Mouse (Mus musculus): ENCODE results near the gene Mcoln2.

The Mcoln2 gene

DNA sequence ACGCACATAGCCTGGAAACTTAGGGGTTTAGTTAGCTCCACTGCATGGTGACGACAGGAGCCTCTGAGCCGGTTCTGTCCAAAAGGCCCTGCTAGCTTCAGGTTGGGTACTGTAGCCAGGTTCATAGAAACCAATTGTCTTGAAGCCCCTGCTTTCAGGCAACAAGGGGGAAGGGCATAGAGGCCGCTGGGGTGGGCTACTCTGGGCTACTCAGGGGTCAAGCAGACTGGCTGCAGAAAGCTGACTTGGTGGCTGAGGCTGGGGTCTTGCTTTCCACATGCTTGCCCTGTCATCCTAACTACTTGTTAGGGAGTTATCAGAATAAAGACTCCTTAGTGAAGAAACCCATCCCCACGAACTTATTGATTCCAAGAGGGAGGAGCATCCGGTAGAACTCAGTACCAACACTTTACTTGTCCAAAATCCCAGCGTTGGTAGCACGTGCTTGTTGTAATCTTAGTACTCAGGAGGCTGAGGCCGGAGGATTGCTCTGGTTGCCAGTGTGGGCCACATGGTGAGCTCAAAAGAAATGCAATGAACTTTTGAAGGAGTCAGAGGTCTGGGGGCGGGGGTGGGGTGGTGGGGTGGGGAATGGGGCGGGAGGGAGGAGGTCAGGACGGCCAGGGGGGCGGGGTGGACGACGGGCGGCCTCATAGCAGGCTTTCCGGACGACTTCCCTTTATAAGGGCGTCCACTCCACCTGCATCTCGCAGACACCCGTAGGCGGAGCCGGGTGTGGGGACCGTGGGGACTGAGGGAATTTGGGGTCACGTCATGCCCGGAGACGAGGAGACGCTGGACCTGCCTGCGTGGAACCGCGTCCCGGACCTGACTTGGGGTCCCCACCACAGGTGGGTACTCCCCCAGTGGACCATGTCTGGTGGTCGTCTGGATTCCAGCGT lies at the start of gene Mcoln2:
Gene Mcoln2 (plus strand): TSS at position 678 of the 902 bp plus-strand sequence.
- DNase-seq (ENCODE audit: low spot score) = no peak

DNA sequence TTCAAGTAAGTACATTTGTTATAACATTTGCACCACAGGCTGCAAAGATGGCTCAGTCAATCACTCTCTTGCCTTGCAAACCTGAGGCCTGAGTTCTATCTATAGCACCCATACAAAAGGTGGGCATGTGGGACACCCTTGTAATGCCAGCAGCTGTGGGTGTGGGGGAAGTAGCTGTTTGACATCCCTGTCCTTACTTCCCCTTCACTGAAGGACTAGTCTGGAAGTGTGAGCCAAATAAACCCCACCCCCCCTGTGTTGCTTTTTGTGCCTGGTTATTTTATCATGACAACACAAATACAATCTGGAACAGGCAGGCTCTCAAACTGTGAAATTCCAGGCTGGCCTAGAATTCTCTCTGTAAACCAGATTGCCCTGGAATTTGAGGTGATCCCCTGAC lies 49.7 kb upstream of the Mcoln2 start:
- no peak for DNase-seq (ENCODE audit: low spot score)

DNA sequence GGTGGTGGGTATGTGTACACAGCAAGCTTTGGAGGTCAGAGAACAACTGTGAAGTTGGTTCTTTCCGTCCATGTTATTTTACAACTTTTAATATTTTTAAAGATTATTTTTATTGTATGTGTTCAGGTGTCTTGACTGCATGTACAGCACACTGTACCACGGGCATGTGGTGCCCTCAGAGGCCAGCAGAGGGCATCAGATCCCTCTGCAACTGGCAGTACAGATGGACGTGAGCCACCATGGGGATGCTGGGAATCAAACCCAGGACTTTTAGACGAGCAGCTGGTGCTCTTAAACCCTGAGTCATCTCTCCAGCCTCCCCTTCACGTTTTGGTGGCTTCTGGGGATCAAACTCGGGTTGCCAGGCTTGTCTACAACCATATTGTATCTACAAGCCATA lies 47.6 kb upstream of the Mcoln2 start:
- DNase-seq (ENCODE audit: low spot score) = no peak

DNA sequence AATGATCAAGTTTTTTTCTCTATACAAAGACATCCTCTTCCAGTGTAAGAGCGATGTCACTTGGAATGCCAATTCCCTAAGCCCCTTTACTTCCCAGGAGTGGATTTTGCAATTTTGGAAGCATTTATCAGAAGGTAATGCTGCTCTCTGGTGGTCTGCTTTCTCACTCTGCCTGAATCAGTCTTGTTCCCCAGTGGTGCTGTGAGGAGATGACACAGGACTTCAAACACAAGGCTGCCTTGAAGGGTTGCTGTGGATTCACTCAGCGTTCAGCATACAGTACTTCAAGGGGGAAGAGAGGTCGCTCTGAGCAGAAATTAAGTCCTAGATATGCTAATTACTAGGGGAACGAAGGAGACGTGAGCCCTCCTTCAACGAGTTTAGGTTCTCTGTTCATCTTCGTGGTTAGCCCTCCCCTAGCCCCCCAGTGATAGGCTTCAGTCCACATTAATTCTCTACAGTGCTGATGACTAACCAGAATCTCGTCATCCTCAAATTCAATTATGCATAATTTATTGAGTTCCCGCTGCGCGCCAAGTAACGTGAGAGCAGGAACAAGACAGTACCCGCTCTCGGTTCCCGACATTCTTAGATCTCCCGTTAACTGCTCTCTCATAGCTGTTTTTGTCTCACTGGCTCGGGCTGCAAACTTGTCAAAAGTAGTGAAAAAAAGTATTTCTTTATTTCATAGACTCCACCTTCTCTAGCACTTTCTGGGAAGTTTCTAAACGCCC lies 42.4 kb upstream of the Mcoln2 start:
- no peak for DNase-seq (ENCODE audit: low spot score)

DNA sequence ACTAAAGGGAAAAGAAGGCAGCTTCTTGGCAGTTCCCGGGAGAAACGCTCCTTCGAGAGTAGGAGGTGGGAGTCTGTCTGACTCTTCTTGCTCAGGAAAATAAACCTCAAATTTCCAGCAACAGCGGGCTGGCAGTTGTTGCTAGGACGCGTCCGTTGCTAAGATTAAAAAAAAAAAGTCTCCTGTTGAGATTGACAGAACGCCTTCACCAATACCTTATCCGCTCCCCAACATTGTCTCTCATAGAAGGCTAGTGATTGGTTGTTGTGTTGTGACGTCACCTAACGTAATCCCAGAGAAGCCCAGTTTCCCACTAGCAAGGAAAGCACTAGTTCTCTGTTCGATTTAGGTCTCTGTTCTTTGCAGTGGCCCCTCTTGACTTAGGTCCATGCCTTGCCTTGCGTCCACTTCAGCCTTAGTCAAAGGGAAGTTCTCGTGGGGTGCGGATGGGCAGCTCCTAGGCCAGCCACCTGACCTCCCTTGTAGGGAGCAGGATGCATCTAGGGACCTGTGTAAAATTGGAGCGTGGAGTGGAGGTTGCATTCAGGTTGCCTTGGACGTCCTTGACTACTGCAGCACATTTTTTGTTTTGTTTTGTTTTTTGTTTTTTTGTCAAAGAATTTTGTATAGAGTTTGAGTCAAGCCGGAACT lies 41.6 kb upstream of the Mcoln2 start, which contains the start of gene Wdr63:
Gene Wdr63 (minus strand): TSS at position 210 of the 651 bp plus-strand sequence.
- no peak for DNase-seq (ENCODE audit: low spot score)

DNA sequence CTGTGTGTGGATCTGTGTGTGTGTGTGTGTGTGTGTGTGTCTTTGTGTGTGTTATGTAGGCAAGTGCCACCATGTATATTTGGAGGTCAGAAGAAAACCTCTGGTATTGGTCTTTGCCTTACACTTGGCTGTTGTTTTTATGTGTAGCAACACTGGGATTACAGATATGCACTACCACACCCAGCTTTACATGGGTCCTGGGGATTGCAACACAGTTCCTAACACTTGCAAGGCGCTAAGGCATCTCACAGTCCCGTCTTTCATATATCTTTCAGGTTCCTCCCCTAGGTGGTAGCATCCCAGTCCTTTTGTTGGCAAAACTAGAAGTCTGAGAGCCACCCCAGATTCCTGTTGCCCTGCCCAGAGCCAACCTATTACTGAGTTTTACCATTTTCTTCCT lies 40.7 kb upstream of the Mcoln2 start:
- DNase-seq (ENCODE audit: low spot score) = no peak

DNA sequence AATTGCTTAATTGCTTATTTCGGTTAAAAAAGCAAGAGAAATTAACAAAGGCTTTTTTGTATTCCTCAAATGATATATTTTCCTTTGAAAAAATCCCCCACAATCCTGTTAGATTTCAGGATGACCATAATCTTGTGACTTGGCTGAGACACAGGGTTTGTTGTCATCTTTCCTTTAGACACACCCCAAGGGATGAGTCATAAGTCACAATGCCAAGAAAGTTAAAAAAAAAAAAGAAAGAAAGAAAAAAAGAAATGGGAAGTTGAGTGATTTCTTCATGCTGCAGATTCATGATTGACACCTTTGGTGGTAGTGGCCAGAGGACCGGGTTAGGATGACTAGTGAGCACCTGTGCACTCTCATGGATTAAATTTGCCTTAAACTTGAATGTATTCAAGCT lies 39.3 kb upstream of the Mcoln2 start:
- no peak for DNase-seq (ENCODE audit: low spot score)

DNA sequence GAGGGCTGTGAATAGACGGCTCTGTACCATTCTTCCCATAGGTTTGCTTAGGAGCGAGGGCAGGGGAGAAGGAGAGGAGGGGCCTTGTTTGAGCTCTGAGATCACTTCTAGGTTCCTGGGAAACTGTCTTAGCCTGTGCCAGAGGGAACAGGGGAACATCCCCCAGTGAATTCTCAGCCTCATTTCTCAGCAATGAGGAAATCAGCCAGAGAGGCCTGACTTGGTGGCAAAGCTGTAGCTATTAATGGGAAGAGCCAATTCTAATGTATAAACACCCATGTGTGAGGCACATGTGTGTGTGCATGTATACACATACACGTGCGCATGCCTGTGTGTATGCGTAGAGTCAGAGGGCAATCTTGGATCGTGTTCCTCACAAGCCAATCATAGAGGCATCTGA lies 38.7 kb upstream of the Mcoln2 start:
- DNase-seq (ENCODE audit: low spot score) = no peak

DNA sequence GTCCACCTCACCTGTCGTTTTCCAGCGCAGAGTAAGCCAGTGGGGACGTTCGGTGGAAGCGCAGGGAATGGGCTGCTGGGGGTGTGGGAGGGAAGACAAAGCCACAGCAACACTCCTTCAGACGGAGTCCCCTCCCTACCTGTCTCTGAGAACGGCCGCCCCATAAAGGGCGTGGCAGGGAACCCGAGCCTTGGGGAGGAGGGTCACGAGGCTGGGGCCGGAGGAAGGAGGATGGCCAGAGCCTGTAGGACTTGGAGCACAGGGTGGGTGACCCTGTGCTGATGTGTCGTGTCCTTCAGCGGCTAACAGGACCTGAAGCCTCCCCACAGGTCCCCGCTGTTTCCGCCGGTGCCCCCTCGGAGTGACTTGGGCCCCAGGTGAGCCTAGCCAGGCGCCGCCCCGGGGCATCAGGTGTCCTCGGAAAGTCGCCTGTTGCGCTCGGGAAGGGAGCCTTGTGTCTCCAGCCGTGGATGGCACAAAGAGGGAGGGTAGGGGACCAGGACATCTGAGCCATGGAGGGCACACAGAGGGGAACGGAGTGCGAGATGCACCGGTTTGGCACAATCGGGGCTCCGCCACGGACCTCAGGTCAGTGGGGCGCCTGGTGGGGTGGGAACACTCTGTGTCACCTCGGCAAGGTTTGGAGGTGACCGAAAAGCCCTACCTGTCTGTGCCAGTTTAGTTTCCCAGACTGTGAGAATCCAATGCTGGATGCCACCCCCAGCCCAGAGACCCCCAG lies 32.2 kb upstream of the Mcoln2 start, which contains the start of gene Mcoln3:
Gene Mcoln3 (plus strand): TSS at position 193 of the 739 bp plus-strand sequence.
- DNase-seq (ENCODE audit: low spot score) = no peak

DNA sequence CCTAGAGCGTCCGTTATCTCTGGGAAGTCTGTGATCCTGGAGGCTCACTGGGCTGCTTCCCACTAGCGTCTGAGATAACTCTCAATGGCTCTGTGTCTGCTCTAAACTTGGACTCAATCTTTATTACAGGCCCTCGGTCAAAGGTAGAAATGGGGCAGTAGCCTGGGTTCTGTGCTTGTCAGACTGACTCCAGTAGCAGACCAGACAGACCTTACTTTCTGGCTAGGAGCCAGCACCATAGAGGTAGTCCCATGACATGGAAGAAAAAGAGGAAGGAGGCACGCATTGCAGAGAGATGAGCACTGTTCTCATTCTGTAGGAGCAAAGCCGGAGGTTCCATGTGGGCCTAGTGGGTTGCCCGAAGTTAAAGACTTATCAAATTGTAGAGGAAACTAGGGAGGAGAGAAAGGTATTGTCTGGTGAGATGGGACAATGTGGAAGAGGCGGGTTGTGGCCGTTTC lies 31.6 kb upstream of the Mcoln2 start:
- DNase-seq (ENCODE audit: low spot score) = no peak

DNA sequence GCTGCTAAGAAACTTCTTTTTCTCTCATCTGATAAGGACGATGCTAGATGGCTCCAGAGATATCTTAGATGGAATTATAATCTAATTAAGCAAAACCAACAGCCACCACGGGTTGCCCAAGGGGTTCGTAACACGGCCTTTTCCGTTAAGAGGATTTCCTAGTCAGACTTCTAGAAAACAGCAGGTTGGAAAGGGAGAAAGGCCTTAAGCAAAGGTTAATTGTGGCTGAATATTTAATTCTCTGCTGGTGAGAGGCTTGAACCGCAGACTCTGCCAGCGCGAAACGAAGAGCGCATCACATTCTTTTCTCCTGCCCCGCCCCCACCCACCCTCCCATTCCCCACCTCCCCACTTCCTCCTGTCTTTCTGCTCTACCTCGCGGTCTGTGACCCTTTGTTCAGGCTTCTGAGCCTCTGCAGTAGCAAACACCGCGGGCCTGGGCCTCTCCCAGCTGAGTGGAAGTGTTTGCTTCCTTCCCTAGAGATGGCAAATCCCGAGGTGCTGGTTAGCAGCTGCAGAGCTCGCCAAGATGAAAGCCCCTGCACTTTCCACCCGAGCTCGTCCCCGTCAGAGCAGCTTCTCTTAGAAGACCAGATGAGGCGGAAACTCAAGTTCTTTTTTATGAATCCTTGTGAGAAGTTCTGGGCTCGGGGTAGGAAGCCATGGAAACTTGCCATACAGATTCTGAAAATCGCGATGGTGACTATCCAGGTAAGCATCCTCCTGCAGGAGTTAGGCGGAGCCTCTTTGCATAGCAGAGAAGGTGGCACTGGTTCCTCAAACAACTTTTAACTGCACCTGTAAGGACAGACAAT lies 28.1 kb upstream of the Mcoln2 start:
- DNase-seq (ENCODE audit: low spot score) = no peak

DNA sequence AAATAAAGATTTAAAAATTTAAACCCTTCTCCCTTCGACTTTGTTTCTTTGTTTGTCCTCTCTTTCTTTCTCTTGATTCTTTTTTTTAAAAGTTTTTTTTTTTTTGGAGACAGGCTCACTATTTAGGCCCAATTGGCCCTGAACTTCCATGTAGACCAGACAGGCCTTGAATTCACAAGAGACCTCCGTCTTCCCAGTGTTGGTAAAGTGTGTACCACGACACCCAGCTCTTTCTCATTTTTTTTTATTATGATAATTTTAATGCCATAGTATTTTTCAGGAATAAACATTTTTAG lies 27.6 kb upstream of the Mcoln2 start:
- no peak for DNase-seq (ENCODE audit: low spot score)

DNA sequence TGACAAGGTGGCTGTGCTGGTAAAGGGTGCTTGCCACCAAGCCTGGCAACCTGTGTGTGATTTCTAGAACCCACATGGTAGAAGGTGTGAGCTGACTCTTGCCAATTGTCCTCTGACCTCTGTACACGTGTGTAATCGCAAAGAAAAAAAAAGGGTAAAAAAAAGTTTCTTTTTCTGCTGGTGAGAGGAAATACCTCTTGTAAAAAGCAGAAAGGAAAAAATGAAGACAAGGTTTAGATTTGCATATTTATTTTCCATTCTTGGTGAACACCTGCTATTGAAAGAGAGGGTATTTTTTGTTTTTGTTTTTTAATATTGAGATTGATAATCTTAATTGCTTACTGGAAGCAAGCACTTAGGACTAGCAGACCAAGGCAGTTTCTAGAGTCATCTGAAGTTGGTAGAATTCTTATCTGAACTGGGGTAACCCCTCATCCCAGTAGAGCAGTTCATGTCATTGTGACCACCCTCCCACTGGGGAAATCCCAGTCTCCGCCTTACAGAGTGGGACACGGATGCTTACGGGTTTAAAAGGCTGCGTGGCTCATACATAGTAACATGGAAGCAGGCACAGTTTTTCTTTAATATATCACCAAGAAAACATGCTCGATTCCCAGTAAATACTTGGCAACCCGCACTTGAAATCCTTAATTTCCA lies 26.7 kb upstream of the Mcoln2 start:
- no peak for DNase-seq (ENCODE audit: low spot score)

DNA sequence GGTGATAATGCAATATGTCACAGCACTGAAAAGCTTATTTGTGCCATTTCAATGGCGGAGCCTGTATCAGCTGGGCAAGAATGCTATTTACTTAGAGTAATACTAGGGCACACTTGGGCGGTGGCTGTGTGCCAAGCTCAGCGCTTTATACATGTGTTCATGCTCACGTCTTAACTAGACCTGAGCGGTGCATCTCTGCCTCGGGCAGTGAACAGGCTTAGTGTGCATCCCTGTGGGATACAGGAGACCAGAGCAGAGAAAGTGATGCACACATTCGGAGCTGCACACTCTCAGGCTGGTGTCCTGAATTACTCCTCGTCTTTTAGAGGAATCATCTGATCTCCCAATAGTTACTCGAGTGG lies 26.2 kb upstream of the Mcoln2 start:
- DNase-seq (ENCODE audit: low spot score) = no peak

DNA sequence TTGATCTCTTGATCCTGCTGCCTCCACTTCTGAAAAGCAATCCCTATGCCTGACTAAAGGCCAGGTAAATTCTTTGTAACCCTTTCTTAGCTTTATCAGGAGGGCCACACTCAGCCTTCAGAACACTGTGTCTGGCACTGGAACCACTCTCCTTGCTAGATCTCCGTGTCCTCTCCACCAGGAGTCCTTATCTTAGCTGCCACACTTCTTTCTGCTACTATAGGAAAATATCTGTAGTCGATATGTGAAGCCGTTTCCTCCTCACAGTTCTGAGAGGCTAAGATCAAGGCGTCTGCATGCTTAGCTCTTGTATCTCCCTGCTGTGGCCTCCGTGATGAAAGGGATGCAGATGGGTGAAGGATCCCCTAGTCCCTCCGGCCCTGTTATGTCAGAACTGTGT lies 22.4 kb upstream of the Mcoln2 start:
- DNase-seq (ENCODE audit: low spot score) = no peak

DNA sequence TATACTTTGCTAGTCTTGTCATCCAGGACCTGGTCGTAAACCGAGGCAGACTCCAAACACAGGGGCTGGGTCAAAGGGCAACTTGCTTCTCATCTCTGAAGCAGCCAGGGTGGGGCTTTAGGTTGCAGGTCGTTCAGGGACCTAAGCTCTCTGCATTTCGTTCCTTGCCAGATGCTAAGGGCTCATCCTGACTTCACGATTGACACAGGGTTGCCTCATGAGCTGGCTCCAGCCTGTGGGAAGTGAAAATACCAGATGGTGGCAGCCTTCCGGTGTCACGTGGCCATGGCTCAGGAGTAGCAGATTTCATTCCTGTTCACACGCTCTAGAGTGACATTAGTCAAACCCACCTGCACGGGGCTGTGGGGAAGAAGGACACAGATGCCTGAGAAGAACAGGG lies 14.8 kb upstream of the Mcoln2 start:
- no peak for DNase-seq (ENCODE audit: low spot score)

DNA sequence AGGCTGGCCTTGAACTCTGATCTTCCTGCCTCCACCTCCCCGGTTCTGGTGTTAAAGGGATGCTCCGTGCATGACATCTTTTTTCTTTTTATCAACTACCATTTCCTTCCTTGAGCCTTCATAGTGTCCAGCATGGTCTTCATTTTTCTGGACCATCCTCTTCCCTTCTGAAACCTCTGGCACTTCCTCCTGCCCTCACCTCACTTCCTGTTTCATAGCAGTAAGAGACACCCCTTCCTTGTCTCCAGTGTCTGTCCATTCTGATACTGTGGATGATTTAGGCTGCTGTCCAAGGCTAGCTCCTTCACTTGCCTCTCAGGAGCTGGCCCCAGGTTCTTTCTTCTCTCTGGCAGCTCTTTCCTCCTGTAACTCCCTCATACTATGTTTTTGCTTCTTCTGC lies 14.2 kb upstream of the Mcoln2 start:
- DNase-seq (ENCODE audit: low spot score) = no peak

DNA sequence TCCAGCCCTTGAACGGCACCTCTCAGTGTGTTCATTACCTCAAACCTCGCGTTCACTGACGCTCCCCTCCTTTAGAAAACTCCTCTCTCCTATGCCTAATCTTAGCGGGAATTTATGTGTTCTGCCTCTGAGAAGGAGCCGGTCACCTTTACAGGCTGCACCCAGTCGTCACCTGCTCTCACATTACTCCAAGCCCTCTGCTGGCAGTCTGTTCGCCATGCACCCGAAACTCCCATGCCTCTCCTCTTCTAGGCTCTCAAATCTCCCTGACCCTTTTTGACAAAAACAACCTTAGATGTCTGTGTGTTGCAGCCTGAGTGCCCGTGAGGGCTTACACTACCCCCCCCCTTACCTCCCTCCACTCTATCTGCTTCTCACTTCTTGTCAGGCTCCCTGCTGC lies 13.2 kb upstream of the Mcoln2 start:
- no peak for DNase-seq (ENCODE audit: low spot score)

DNA sequence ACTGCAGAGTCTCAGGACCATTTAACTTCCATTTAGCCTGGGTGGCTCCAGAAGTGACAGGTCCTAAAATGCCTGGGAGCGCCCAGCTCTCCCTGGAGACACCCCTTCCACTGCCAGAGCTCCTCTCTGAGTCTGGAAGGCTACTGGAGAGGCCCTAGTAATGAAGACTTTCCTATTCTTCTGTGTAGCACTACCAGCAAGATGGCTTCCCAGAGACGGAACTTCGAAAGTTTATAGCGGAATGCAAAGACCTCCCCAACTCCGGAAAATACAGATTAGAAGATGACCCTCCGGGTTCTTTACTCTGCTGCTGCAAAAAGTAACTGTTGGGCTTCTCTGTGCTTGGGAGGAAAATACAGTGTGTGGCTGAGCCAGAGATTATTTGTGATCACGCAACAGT lies 9.4 kb upstream of the Mcoln2 start:
- DNase-seq (ENCODE audit: low spot score) = no peak

DNA sequence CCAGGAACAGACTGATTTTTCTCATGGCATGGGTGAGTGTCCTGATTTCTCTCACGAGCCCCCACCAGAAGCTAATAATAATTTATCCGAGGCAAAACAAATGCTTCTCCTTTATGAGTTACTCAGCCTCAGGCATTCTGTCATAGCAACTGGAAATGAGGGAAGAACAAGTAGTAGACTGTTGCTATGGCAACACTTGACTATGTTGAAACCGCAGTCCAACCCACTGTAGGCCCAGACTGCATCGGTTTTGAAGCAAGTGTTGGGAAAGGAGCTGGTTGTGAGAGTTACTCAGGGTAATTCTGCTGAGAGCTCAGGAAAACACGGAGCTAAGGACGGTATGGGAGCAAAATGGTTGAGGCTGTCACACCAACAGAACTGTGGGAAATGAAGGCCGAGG lies 7.1 kb upstream of the Mcoln2 start:
- DNase-seq (ENCODE audit: low spot score) = no peak

DNA sequence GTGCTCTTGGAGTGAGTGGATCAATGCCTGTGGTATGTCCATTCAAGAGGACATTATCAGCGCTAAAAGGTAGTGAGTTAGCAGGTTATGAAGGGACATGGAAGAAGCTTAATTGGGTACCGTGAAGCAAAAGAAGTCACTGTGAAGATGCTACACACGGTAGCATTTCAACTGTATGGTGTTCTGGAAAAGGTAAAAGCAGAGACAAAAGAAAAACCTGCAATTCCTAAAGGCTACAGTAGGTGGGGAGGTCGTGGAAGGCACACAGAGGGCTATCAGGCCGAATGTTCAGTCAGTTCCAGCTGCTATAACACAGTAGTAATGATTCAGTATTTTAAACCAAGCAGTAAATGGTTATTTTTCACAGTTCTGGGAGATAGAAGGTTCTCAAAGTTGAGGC lies 4.1 kb upstream of the Mcoln2 start:
- no peak for DNase-seq (ENCODE audit: low spot score)
